Mouse (Mus musculus) embryo, embryonic 10.5 days (tissue): ENCODE measurements at regions not wholly inside any gene's neighbourhood (a gene's known extent, or its start where the extent isn't known, plus 50 kb on each side); places are given as distances from the start of the nearest gene placed in this dataset.

Source experiments
- DNase-seq: peaks from one replicate; pipeline ENCODE4 v3.0.0-alpha.2; 2015; ENCODE audit warnings: low spot score

DNA sequence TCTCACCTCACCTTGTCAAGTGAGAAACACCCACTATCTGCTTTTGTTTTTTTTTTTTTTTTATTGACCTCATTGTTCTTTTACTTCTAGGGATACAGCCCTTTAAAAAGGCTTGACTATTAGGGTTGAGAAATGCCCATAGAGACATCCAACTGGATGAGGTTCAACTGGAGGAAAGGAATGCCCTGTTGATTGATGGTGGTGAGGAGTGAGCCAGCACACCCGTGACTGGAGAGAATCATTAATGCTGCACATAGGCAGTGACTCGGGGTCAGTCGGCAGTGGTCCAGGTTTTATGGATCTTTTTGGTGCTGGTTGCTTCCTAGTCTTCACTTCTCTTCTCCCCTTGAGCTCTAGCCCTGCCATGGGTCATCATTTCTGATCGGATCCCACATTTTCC, 82.9 kb upstream of the Cryz start:
- no peak for DNase-seq

DNA sequence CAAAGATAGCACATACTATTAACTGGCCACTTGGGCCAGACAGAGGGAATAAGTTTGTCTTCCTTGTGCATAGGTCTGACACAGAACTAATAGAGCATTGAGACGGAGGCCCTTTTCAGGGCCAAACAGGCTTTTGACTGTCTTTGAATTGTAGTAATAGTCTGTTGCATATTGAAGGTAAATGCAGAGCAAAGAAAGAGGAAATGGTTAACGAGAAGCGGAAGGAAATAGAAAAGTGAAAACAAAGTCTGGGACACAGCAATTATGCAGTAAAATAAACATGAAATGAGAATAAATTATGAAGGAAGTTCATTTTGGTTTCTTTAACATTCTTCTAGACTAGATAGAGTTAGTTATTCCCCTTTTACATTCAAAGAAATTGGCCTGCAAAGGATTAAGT, 86.4 kb upstream of the Cryz start:
- no peak for DNase-seq

DNA sequence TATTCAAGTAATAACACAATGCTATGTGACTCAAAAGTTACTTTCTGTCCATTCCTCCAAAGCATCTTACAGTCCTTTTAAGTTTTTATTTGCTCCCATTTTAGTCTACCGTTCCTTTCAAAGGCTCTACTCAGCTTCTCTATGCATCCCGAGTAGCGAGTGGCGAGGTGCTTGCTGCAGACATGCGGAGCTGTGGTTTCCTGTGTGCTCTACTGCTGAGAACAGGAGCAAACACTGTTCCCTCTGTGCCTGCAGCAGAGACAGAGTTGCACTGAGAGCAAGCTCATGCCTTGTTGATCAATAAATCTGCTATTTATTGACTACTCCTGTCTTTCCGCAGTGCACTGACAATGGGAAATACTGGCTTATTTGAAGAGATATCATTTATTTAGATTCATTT, 87.1 kb upstream of the Cryz start:
- no peak for DNase-seq

DNA sequence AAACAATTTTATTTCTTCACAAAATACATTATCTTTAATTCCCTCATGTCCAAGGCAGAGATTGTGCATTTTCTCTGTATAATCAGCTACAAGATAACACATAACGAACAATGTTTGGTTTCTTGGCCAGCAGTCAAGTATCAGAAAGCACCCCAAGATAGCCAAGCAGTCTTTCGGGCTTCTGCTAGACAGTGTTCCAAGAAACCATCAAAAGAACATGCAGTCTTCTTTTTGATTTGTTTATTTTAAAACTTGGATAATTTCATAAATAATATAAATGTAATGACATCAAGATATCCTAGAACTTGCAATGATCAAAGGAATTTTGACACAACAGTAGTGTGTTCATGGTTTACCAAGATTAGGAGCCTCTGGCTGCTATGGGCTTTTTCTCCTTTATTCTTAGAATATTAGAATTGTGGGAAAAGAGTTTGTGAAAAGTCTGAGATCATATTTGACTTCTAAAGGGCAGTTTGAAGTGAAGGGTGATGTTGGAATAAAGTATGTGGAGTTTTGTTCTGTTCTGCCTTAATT, 103.1 kb upstream of the Cryz start:
- no peak for DNase-seq

DNA sequence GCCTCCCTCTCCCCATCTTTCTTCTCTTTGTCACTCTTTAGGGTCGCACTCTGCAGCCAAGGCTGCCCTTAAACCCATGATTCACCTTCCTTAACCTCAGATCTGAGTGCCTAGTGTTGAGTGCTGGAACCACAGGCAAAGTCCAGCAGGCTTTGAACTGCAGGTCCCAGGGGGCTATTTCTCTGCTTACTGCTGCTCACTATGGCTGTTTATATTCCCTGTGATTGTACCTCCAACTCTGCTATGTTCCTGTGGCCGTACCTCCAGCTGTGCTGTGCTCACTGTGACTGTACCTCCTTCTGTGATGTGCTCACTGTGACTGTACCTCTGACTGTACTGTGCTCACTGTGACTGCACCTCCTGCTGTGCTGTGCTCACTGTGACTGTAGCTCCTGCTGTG, 124.1 kb upstream of the Cryz start:
- peak; percentile 15 for DNase-seq

DNA sequence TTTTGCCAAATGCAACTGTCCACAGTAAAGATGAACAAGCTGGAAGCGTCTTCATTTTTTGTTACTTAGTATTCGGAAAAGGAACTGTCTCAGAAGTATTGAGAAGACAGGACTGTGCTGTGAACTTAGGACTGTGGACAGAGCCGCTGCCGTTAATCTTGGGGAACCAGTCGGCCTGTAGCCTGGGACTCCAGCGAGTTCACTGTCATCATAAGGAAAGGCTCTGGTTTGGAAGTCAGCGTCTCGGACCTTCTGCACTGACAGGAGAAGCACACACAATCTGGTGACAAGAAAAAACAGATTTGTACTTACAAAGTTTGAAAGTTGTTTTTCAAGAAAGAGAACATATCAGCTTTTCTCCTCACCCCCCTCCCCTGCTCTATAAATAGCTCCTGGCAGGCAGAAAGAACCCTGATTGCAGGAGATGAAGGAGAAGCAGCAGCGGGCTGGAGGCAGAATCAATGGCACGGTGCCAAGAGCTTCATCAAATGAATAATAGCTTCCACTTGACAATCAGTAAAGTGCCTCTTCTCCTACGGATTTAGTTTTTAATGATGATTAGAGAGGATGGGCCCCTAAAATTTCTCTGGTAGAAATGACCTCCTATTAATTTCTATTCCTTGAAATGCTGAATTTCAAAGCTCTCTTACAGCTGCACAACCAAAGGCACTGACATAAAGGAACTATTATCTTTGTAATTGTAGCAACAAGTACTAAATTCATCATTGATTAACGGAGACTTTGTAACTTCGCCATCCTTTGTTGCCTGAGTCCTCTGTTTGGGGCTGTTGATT, 128.7 kb upstream of the Cryz start:
- peak; percentile 42 for DNase-seq

DNA sequence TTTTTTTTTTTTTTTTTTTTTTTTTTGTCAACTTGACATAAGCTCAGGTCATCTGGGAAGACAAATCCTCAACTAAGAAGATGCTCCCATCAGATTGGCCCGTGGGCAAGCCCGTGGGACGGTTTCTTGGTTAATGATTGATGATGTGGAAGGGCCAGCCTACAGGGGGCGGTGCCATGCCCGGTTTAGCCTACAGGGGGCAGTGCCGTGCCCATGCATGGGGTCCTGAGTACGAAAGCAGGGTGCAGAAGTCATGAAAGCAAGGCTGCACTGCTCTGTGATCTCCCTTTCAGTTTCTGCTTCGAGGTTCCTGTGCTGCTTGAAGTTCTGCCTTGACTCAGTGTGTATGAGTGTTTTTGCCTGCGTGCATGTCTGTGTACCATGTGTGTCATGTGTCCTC, 127.7 kb upstream of the Lhx8 start:
- DNase-seq, result no peak

DNA sequence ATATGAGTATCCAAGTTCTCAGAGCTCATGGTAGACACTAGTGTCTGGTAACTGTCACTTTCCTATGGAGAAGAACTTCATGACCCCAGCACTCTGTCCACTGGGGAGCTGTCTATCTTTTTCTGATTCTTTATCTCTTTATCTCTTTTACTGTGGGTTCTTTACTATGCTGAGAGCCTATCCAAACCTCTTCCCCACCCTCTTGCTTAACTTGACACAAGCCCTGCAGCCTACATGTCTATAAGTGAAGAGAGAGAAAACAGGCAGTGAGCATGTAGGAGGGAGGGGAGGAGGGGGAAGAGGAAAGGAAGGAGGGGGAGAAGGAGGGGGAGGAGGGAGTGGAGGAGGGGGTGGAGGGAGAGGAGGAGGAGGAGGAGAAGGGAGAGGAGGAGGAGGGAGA, 122.6 kb upstream of the Lhx8 start:
- DNase-seq, result no peak

DNA sequence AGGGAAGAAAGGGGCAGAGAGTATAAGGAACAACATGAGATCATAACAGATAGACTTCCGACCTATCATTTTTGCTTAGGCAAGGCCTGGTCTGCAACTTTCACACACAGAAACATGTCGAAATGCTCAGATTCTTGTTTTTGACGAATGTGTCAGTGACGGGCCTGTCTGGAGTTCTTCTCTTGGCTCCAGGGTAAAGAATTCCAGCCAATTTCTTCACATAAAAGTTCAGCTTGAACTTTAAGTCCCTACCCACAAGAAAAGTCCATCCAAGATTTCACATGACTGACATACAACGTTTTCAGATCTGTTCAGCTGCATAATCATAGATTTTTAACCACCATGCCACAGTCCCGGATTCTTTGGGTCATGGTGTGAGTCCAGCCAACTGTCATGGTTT, 122.1 kb upstream of the Lhx8 start:
- DNase-seq, result no peak

DNA sequence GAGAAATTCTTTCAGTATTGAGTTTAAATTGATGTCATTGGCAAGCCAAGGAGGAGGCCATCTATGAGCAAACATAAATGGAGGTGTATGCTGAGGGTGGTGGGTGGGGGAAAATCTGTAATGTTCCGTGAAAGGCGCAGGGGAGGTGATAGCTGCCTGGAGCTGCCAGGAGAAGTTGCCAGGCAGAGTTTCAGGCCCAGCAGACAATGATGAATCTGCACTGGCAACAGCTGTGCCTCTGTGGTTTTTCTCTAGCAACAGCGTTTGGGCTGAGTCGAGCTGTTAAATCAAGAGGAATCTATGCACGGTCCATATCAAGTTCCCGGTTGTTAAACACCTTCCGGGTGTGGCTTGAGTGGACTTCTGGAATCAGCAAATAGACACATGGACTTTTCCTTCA, 120.7 kb upstream of the Lhx8 start:
- no peak for DNase-seq

DNA sequence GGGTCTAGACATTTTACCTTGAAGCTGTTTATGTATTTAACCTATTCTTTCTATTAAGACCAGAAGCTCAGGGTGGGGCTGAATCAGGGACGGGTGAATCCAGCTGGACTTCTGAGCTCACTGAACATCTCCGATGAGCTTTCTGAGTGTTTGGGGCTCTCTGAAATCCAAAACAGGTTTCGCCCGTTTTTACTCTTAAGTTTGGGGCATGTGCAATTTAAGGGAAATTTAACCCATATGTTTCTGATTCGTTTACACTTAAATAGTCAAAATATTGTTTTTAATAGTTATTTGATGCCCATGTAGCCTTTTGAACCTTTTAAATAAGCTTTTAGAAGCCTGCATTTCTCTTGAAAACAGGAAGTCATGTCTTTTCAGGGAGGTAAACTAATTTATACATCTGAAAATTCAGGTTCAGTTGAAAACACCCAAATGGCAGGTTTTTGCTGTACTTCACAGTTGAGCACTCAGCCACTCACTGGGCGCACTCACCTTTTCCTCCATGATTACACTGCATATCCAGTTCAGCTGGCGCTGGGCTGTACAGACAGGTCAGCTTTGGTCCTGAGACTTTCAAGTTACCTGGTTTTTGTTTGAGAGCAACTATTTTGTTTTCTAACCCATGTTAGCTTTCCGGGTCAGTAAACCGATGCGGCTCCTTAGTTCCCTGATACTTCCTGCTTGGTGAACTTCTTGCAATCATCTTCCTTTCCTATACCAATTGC, 113.1 kb upstream of the Lhx8 start:
- peak; percentile 3 for DNase-seq

DNA sequence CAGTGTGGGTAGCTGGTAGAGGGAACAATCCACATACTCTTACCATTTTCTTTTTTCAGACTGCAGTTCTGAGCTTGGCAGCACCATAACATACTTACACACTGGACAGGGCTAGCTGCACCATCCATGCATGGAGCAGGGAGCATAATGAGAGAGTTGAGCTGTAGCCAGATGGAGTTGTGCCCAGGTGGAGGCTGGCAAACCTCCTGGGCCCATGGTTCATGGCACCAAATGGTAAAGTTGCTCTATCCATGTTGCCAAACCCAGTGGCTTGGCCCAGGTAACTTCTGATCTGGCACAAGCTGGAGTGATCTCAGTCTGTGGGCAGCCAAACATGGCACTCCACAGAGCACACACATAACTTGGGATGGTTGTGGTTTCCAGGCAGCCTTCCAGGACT, 111.0 kb upstream of the Lhx8 start:
- DNase-seq, result no peak

DNA sequence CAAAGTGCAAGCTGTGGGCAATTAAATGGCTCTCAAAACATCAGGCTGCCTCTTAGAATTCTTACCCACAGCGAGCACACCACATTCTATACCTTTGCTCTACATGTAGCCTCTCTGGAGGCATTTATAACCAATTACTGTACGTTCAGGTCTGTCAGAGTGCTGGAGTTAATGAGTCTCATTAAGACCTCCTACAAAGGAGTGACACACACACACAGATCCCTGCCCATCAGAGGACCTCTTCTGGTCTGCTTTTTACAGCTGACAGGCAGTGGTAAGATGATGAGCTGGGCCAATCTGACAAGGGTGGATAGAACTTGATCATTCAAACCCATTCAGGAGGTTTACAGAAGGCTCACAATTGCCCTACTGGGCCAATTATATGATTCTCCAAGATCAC, 110.4 kb upstream of the Lhx8 start:
- DNase-seq, result no peak

DNA sequence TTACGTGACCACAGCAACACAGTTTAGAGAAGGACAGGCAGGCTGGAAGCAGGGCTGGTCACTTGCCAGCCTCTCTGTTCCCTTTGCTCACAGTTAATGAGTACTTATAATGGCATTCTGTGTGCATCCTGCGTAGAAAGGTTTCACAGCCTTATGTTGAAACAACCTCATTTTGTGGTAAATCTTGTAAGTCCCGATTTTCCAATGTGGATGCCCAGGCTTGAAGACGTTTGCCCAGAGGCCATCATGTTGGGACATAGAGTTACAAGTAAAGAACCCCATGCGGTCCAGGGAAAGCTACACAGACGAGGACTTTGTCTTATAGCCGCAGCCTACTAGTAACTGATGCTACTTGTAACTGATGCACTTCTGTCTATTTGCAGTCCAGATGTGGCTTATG, 100.4 kb upstream of the Lhx8 start:
- no peak for DNase-seq

DNA sequence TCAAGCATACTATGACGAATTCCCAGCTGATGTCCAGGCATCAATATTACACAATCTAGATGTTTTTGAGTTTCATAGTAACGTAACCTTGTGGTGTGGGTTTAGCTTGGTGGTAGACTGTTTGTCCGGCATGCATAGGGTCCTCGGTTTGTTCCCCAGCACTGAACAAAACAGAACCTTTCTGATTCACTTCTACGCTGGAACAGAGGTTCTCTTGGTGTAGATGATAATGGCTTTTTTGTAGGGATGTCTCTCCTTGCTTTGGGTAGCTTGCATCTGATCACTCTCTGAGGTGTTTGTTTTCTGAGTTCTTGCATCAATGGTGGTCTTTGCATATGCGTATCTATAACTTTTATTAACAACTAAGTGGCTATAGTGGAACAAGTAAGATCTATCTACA, 99.2 kb upstream of the Lhx8 start:
- no peak for DNase-seq

DNA sequence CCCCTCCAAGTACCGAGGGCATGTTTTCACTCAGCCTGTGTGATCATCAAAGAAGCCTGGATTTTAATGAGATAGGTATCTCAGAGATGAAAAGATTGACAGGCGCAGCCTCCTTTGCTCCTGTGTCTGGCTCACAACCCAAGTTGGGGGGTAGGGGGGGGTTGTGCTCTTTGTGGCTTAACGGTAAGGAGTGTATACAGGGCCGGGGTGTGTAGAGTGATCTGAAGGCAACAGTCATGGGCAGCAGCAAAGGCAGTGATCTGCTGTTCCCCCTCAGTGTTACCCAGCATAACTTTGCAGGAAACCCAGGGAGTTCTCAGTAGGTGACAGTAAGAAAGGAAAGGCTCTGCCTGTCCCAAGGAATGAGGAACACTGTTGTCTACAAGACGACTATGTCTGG, 94.1 kb upstream of the Lhx8 start:
- DNase-seq, result no peak

DNA sequence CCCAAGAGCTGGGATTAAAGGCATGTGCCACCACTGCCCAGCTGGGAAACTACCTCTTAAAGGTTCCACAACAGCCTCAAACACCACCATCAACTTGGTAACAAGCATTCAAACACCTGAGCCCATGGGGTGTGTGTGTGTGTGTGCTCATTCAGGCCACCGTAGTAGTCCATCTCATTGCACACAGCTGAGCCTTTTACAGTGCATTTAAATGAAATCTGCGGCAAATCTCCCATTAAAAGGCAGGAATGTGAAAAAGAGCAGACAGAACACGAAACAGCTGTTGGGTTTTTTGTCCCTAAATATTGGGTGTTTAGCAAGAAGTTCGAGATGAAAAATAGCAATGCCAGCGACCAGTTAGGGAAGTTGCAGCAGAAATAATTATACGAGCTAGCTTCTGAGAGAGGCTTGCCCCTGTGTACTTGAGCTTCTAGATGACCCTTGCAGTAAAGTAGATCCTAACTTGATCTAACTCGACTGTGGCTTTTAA, 91.0 kb upstream of the Lhx8 start:
- DNase-seq, result no peak

DNA sequence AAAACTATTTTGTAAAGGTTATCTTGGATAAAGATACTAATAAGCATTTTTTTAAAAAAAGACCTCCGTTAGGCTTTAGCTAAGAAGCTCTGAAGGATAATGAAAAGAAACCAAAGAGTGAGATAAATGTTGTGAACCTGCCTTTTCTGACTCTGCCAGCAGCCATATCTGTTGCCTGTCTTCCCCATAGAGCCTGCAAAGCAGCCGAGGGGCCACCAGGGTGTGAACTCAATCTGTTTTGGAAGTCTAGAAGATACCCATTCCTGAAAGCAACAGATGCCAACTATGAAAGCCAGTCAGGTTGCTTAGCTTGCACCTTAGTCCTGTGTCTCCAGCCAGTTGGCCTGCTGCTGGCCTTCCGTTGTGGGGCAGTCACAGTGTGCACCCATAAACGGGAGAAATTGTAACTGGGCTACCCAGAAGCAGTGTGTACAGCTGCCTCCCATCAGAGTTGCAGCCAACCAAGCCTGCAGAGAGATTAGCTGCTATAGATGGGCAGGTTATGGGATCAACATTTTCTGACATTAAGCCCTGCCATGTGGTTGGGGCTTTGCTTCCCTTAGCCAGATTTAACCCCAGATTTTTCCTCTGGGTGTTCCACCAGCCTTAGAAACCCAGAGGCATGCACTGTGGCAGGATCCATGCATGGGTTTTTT, 87.8 kb upstream of the Lhx8 start:
- no peak for DNase-seq

DNA sequence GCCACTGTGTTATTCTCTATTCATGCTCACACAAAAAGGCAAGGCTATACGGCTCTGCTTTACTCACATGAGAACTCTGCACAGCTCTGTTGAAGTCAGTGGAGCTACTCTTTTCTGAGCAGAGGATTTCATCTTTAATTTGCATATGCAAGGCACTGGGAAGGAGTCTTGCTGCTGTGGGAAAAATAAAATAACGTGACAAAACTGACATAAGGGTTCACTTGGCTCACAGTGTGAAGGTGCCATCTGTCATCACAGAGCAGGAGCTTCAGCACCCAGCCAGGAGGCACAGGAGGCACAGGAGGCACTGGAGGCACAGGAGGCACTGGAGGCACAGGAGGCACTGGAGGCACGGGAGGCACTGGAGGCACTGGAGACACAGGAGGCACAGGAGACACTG, 83.9 kb upstream of the Lhx8 start:
- DNase-seq, result no peak

DNA sequence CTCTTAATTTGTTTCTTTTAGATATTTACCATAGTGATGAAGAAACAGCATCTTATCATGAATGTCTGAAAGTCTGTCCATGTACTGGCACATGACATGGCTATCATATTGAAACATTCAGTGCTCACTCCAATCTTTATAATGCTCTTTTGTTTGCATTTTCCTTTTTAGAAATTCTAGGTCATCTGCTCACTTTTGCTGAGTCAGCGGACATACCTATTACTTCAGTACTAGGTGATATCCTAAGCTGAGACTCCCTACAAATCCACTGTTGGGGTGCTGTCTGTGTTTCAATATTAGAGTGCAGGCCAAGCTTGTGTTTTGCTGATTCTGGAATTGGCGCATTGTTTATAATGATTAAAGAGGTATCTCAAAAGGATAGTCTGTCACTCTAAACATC, 79.8 kb upstream of the Lhx8 start:
- no peak for DNase-seq

DNA sequence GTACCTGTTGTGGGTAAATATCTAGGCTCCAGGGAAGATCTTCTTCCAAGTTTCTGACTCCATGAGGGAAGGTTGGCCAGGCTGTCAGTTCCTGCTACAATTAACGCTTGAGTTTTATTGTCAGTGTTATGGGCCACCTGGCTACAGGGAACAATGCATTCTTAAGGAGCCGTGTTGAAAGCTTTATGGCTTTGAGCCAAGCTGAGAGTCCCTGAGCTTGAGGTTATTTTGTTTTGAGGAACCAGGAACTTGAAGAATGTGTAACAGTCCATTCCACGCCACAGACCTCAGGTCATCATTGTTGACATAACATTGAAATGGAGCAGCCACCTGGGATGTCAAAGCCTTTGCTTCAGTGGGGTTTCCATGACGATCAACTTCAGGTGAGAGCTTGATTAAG, 71.6 kb upstream of the Lhx8 start:
- no peak for DNase-seq

DNA sequence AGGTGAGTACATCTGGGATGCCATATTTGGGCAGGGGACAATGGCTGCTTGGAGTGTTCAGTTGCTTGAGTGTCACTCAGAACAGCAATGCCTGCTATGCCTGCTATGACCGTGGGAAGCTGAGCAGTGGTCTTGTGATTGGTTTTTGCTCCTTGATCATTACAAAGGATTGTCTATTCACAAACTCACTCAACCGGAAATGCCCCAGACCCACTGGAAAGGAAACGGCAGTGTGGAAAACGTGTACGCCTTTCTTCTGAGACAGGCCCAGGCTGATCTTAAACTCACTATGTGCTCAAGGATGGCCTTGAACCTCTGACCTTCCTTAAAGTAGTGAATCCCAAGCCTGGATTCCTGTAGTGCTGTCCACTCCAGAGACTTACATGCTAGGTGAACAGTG, 63.2 kb upstream of the Lhx8 start:
- DNase-seq, result no peak

DNA sequence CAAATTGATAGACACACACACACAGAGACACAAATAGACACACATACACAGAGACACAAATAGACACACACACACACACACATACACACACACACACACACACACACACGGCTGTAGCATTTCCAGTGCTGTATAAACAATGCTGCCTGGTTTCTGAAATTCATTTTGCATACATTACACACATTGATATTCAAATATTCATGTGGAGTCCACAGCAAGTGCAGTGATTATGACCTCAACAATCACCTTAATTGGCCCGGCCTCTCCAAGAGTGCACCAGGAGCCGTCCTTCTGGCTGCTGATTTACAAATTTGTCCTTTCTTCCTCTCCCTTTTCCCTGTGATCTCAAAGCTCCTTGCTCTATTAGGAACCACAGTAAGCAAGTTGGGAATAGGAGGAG, 61.2 kb upstream of the Lhx8 start:
- no peak for DNase-seq
